Mouse (Mus musculus) small intestine, adult 2 months (tissue): ENCODE data around the gene Cdyl2.

Experiments
- CTCF ChIP-seq: fragments of 200-500 bp; IDR thresholded peaks from 2 replicates; pipeline ENCODE4 v1.5.1; 2012; ENCODE audit warnings: low read depth, mild to moderate bottlenecking, control low read depth, inconsistent platforms, low read length, moderate library complexity, mixed read lengths; ENCODE audit not compliant: insufficient replicate concordance, insufficient read length; ENCODE audit errors: extremely low read depth
- POLR2A ChIP-seq: fragments of 200-500 bp; IDR thresholded peaks from 2 replicates; pipeline ENCODE4 v1.6.1; 2012; ENCODE audit warnings: low read depth, mild to moderate bottlenecking, control low read depth, inconsistent platforms, low read length, moderate library complexity

DNA sequence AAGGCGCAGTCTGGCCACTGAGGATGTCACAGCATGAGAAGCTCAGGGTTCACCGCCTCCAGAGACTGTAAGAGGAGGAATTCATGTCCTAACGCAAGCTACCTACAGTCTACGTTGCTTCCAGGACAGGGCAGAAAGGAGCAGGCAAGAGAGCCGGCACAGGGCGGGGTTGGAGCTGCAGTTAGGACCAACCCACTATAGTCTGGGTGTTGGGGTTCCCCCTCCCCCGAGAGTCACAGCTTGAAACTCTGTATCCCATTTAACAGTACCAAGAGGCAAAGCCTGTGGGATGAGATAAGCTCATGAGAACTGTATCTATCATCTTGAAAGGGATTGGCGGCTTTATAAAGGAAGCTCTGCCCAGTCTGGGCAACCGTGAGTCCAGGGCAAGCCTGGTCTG, 110.5 kb downstream of the Cdyl2 start:
- TF ChIP-seq CTCF (no peak), POLR2A (no peak)
